Mouse (Mus musculus): ENCODE measurements around the gene Nfkbia.
A peak's percentile ranks its signal among the peaks of the same experiment; 100 is the strongest.

Nfkbia gene

DNA sequence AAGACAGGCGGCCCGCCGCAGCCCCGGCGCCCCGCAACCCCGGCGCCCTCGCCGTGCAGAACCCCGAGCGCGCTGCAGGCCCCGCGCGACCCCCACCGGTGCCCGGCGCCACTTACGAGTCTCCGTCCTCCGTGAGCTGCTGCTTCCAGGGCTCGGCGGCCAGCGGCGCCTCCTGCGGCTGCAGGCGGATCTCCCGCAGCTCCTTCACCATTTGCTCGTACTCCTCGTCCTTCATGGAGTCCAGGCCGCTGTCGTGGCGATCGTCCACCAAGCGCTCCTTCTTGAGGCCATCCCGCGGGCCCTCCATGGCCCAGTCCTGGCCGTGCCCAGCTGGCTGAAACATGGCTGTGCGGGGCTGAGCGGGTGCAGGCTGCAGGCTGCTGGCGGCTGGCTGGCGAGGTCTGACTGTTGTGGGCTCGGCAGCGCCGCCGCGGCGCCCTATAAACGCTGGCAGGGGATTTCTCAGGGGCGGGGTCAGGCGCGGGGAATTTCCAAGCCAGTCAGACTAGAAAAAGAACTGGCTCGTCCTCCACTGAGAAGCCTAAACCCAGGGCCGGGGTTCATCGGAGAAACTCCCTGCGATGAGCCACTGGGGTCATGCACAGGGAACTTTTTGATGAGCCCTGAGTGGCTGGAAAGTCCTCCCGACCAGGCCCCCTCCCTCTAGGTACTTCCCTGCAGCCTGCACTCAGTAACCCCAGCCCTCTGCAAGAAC is at the start of gene Nfkbia:
Gene Nfkbia, minus strand, starts transcription at position 464 of the 715 bp plus-strand sequence.
- peak; percentile 89 to 97 for DNase-seq (ENCODE audit: low read depth in 1 of 2, low spot score in 2 of 2)

DNA sequence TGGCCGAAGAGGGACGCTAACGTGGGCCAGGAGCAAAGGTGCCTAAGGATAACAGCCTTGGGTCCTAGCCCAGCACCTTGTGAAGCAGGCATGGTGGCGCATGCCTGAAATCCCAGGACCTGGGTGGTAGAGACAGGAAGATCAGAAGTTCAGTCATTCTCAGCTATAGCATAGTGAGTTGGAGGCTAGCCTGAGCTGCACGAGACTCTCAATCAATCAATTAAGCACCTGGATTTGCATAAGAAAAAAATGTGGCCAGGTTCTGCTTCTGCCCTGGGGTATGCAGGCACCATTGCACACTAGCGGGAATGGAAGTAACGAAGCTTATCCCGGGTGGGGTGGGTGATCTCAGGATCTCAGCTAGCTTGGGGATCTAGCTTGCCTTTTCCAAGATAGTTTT is 46.7 kb upstream of the Nfkbia start:
- DNase-seq (ENCODE audit: low read depth in 1 of 2, low spot score in 2 of 2), result no peak

DNA sequence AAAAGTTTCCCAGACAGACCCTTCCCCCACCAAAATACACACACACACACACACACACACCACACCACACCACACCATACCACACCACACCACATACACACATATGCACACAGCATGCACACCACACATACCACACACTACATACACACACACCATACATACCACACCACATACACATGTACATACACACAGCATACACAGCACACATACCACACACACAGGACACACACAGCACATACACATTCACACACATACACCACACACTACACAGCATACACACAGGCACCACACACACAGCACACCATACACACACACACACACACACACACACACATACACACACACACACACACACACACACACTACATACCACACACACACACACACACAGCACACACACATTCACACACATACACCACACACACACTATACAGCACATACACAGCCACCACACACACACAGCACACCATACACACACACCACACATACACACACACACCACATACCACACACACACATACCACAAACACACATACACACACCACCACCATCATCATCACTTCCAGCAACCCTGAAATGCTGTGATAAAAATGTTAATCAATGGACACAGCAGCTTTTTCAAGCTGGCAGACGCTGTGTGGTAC is 46.0 kb upstream of the Nfkbia start:
- no peak for DNase-seq (ENCODE audit: low read depth in 1 of 2, low spot score in 2 of 2)

- DNase-seq (ENCODE audit: low read depth in 1 of 2, low spot score in 2 of 2), result no peak
Observed at GRCm38 (mm10) chr12:55537742-55538141, 45.3 kb upstream of the Nfkbia start.

GRCm38 (mm10) chr12:55536537-55537135 is 44.2 kb upstream of the Nfkbia start:
- no peak for DNase-seq (ENCODE audit: low read depth in 1 of 2, low spot score in 2 of 2)

DNA sequence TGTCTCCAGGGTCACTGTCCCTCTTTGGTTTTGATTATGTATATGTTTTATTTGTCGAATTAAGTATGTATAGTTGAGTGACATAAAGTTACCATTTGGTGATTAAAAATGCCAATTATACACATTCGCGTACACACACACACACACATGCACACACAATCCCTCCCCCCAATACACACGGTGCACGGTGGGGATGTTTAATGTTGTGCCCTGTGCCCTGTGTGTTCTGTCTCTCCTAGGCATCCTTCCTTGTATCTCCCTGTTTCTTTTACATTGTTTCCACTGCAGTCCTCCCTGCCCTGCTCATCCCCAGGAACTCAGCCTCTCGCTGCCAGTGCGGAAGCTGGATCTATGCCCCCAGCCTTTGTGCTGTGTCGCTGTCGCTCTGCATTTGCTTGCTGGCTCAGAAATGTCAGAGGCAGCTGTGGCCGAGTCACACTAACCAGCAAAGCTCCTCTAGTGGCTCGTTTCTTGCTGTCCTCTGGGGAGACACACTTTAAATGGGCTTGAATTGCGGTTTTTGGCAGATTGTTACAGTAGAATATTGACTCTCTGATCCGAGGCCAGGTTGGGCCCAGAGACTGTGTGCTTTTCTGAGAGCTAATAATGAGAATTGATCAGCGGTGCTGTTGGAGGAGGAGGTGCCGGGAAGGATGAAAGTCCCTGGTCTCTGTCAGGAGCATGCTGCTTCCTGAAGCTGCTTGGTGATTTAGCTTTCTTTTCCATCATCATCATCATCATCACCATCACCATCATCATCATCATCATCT is 34.7 kb upstream of the Nfkbia start:
- no peak for DNase-seq (ENCODE audit: low read depth in 1 of 2, low spot score in 2 of 2)

DNA sequence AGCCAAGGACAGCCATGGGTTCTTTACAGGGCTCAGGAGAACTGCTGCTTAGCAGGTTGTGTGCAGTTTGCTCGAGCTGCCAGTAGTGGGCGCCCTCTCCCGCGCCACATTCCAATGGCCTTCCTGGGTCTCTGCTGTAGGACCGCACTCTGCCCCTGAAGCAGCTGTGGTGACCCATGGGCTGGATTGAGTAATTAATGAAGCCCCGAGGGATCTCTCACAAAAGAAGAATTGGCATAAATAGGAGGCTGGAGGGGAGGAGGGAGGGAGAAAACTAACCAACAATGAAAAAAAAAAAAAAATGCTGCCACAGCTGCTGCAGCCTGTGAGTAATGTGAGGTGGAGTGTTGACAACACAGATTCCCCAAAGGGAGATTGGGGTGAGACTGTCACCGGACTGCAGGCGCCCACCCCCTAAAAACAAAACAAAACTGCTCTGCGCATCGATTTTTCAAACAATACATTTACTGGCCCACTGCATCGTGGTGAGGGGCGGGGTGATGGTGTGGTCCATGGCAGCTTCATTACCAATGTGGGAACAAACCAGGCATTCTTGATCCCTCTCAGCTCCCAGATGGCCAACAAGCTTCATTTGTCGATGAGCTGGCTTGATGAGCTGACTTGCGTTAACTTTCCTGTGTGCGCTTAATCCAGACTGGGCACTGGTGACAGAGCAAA is 25.8 kb upstream of the Nfkbia start:
- DNase-seq (ENCODE audit: low read depth in 1 of 2, low spot score in 2 of 2), result no peak

DNA sequence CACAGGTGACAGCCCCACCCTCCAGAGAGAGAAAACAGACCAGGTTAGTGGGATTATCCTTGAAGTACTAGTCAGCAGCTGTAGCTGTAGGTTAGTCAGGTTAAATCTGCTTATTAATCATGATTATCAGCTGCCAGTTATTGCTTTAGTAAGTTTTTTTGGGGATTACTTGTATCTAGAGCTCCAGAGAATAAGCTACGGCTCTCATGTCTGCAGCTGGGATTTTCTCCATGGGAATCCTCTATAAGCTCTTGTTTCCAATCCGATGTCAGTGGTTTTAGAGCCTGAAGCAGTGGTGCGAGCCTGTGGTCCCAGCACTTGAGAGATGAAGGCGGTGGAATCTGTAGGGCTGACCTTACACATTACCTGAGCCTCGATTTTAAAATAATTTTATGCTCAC is 16.4 kb upstream of the Nfkbia start:
- DNase-seq (ENCODE audit: low read depth in 1 of 2, low spot score in 2 of 2), result no peak

GRCm38 (mm10) chr12:55507332-55507935 is 15.0 kb upstream of the Nfkbia start:
- no peak for DNase-seq (ENCODE audit: low read depth in 1 of 2, low spot score in 2 of 2)

DNA sequence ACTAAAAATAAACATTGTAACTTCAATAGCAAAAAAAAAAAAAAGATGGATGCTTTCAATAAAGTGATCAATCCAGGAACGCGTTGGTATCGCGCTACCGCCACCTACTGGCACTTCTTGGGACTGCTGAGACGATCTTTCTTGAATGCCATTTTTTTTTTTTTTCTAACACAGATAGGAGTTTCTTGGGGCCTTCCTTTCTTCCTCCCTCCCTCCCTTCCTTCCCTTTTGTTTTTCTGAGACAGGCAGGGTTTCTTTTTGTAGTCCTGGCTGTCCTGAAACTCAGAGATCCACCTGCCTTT is 13.5 kb upstream of the Nfkbia start:
- peak in 1 of 2 experiments; percentile 48 for DNase-seq (ENCODE audit: low read depth in 1 of 2, low spot score in 2 of 2)

DNA sequence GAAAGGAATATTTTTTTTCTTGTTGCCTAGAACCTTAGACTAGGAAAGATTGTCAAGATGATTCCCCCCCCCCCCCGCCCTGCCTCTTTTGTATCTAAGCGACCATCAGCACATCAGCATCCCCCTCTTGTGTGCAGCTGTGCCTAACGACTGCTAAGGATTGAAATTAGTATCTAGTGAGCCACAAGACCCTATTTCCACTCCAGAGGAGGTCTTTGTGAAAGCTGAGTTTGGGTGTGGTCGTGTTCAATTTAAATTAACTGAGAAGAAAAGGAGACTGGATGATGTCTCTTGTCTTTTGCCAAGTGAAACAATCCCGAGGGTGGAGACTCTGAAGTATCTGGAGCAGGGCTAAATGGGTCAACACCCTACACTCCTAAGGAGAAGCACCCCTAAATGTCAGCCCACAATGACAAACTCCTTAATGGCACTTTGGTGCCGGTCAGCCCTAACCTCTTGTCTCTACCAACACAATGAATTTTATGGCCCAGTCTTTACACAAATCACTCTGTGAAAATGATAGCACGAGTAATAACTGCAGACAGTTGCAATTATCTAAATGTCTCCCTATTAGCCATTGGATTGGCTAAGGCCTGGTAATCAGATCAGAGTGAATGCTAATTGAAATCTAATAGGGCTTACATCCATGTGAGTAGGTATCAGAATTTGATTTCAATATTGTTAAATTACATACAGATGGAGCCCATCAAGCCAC is 13.0 kb upstream of the Nfkbia start:
- DNase-seq (ENCODE audit: low read depth in 1 of 2, low spot score in 2 of 2), result no peak

GRCm38 (mm10) chr12:55499031-55499430 is 6.6 kb upstream of the Nfkbia start:
- peak in 1 of 2 experiments; percentile 68 for DNase-seq (ENCODE audit: low read depth in 1 of 2, low spot score in 2 of 2)

DNA sequence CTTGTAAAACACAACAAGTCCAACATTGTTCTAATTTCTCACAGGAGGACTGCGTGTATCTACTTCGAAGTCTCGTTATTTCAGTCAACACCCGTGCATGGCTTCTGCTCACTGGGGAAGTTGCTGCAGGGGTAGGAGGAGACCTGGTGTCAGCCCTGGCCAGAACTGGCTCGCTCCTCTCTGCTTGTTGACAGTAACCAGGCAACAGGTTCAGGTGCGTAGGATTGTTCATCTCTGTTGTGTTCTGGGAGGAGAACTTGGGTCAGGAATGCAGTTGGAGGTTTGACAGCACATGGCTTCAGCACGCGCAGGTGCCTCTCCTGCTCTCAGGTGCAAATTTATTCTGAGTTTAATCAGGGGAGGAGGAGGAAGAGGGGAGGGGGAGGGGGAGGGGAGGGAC is 5.3 kb upstream of the Nfkbia start:
- DNase-seq (ENCODE audit: low read depth in 1 of 2, low spot score in 2 of 2), result no peak

GRCm38 (mm10) chr12:55495902-55496605 is 3.6 kb upstream of the Nfkbia start:
- no peak for DNase-seq (ENCODE audit: low read depth in 1 of 2, low spot score in 2 of 2)

DNA sequence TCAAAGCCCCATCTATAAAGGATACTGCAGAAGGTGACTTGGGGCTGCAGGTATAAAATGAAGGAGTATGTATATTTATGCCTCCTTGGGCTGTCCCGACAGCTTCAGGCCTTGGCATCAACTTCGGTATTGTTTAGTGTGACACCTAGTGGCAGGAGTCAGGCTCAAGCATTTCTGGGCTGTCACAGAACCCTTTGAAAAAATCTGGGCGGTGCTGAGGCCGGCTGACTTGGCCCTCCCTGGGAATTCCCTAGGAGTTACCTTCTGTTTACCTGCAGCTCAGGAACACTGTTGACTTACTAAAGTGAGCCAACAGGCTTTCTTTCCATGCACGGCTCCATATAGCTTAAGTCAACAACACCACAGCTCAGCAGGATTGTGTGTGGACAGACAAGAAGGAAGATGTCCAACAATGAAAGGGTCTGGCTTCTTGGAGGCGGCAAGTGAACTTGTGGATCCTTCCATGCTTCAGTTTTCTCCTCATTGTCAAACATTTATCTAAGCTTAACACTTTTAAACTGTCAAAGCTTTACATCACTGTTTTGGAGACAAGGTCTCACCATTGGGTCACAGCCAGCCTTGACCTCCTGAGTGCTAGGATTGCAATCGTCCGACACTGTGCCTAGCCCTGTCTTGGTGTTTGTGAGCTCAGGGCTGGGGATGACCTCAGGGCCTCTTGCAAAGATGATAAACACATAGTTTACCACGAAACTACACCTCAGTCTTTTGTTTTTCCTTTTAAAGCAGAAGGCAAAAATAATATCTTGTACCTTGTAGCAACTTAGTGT is 2.9 kb upstream of the Nfkbia start:
- peak in 1 of 2 experiments; percentile 57 for DNase-seq (ENCODE audit: low read depth in 1 of 2, low spot score in 2 of 2)

DNA sequence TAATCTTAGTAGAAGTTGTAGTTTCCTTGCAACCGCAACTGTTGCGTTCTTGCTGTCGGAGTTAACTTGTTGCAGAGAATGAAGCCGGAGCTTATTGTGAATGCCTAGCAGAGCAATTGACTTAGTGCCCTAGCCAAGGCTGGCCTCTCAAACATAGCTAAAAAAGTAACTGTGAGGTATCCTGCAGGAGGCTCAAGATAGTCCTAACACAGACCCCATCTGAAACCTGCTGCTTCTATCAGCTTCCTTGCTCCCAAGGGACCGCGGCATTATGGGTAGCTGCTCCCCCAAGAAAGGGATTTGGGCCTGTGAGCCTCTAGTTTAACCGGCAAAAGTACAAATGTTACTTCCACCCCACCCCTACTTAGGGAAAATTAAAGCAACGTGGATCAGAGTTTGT is 934 bp upstream of the Nfkbia start:
- DNase-seq (ENCODE audit: low read depth in 1 of 2, low spot score in 2 of 2), result no peak

DNA sequence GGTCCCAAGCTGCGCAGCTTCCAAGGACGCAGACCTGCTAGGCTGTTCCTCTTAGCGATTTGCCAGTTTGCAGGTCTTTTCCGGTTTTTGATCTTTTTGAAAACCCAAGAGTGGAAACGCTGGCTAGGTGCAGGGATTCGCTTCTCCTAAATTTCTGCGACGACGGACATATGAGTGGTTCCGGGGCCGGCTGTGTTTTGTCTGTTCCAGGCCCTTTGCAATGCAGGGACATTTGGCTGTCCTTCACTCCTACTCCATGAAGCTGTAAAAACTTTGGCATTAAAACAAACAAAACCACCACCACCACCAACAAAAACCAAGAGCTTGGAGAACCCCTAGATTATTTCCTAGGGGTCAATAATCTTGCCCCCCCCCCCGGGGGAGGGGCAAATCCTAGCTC is 494 bp upstream of the Nfkbia start:
- DNase-seq (ENCODE audit: low read depth in 1 of 2, low spot score in 2 of 2), result no peak

- peak; percentile 91 to 96 for DNase-seq (ENCODE audit: low read depth in 1 of 2, low spot score in 2 of 2)
Observed at GRCm38 (mm10) chr12:55491516-55492183, 797 bp downstream of the Nfkbia start.

Data from monocyte, adult 2 months (primary cell).